Mouse (Mus musculus): ENCODE data around the gene Epb41l1. TPM values are rescaled to one million over a fixed set of nuclear protein-coding genes. Genes with fewer than 3 reads are reported as not detected.
"Not testable (repeated sequence)": the region's sequence is repeated elsewhere in the genome, so short reads cannot be mapped to it uniquely, and the experiment has no call there.

The Epb41l1 gene
- 261 and 263 TPM in 2 replicates for total RNA-seq (2014; rRNA removed)
- polyA plus RNA-seq (2015; fragmentation: Nextera tagmentation; extraction: Ambion mirVana): 12.7 and 12.9 TPM in 2 replicates

GRCm38 (mm10) chr2:156420694-156421380 is at the start of gene Epb41l1:
Epb41l1 (plus strand) TSS chr2:156420909.
- H3K4me3 ChIP-seq (ENCODE audit: low read depth, low read length): peak within 1 kb of the TSS; percentile 82
- H3K36me3 ChIP-seq (ENCODE audit: insufficient read depth, low read length): no peaks in the 10 kb centered on the region
- peak within 1 kb of the TSS; percentile 94 for H3K9ac ChIP-seq (replicated peaks; ENCODE audit: low read length, poor library complexity, severe bottlenecking)
- H3K4me1 ChIP-seq (ENCODE audit: insufficient read depth, low read length): peaks cover 8% of the 10 kb centered on the region; the same call in 1 of the 2 replicates
- peak; percentile 53 for ATAC-seq (ENCODE audit: low FRiP score)
- no peaks in the 10 kb centered on the region for H3K9me3 ChIP-seq (ENCODE audit: low read length)
- WGBS: 0% methylated on average over 67 of the region's 76 CpGs
- peak within 1 kb of the TSS; percentile 97 for H3K27ac ChIP-seq (ENCODE audit: low read depth, low read length)
- peak; percentile 51 for DNase-seq (ENCODE audit: low spot score)
- TF ChIP-seq CTCF (IDR thresholded peaks at IDR 0.05): no peak
- H3K4me2 ChIP-seq (ENCODE audit: low read depth, low read length, poor library complexity, severe bottlenecking): peak within 1 kb of the TSS; percentile 89
- H3K27me3 ChIP-seq (ENCODE audit: insufficient read depth, low read length): no peaks in the 10 kb centered on the region

GRCm38 (mm10) chr2:156376956-156377355 is 43.8 kb upstream of the Epb41l1 start:
- no peak overlapping the region for H3K27ac ChIP-seq (ENCODE audit: low read depth, low read length)

GRCm38 (mm10) chr2:156379929-156380328 is 40.8 kb upstream of the Epb41l1 start:
- no peak overlapping the region for H3K9ac ChIP-seq (replicated peaks; ENCODE audit: low read length, poor library complexity, severe bottlenecking)
- H3K36me3 ChIP-seq (ENCODE audit: insufficient read depth, low read length): no peaks in the 10 kb centered on the region
- no peak overlapping the region for H3K4me3 ChIP-seq (ENCODE audit: low read depth, low read length)
- 89% methylated on average over 10 of the region's 10 CpGs for WGBS
- no peak overlapping the region for H3K27ac ChIP-seq (ENCODE audit: low read depth, low read length)
- H3K9me3 ChIP-seq (ENCODE audit: low read length): no peaks in the 10 kb centered on the region
- H3K4me2 ChIP-seq (ENCODE audit: low read depth, low read length, poor library complexity, severe bottlenecking): no peak overlapping the region
- no peaks in the 10 kb centered on the region for H3K4me1 ChIP-seq (ENCODE audit: insufficient read depth, low read length)
- no peak for DNase-seq (ENCODE audit: low spot score)
- ATAC-seq (ENCODE audit: low FRiP score): no peak
- TF ChIP-seq CTCF (IDR thresholded peaks at IDR 0.05): no peak
- no peaks in the 10 kb centered on the region for H3K27me3 ChIP-seq (ENCODE audit: insufficient read depth, low read length)

More at GRCm38 (mm10) chr2:156376956-156377355, 43.8 kb upstream of the Epb41l1 start:
- Histone ChIP-seq H3K9ac (replicated peaks; ENCODE audit: low read length, poor library complexity, severe bottlenecking) (no peak overlapping the region), H3K9me3 (ENCODE audit: low read length) (no peaks in the 10 kb centered on the region), H3K4me3 (ENCODE audit: low read depth, low read length) (no peak overlapping the region), H3K27me3 (ENCODE audit: insufficient read depth, low read length) (no peaks in the 10 kb centered on the region), H3K4me1 (ENCODE audit: insufficient read depth, low read length) (no peaks in the 10 kb centered on the region), H3K4me2 (ENCODE audit: low read depth, low read length, poor library complexity, severe bottlenecking) (no peak overlapping the region), H3K36me3 (ENCODE audit: insufficient read depth, low read length) (no peaks in the 10 kb centered on the region)
- WGBS: 74% methylated on average over 7 of the region's 7 CpGs
- no peak for TF ChIP-seq CTCF (IDR thresholded peaks at IDR 0.05)
- ATAC-seq (ENCODE audit: low FRiP score) (no peak), DNase-seq (ENCODE audit: low spot score) (no peak)

GRCm38 (mm10) chr2:156381350-156381749 is 39.4 kb upstream of the Epb41l1 start:
- peak; percentile 66 for TF ChIP-seq CTCF (IDR thresholded peaks at IDR 0.05)
- ATAC-seq (ENCODE audit: low FRiP score) (no peak), DNase-seq (ENCODE audit: low spot score) (peak; percentile 54)
- Histone ChIP-seq H3K4me1 (ENCODE audit: insufficient read depth, low read length) (no peaks in the 10 kb centered on the region), H3K36me3 (ENCODE audit: insufficient read depth, low read length) (no peaks in the 10 kb centered on the region), H3K4me3 (ENCODE audit: low read depth, low read length) (no peak overlapping the region), H3K27ac (ENCODE audit: low read depth, low read length) (no peak overlapping the region; the same call in 1 of the 2 replicates), H3K4me2 (ENCODE audit: low read depth, low read length, poor library complexity, severe bottlenecking) (no peak overlapping the region), H3K27me3 (ENCODE audit: insufficient read depth, low read length) (no peaks in the 10 kb centered on the region), H3K9me3 (ENCODE audit: low read length) (no peaks in the 10 kb centered on the region), H3K9ac (replicated peaks; ENCODE audit: low read length, poor library complexity, severe bottlenecking) (no peak overlapping the region)
- 59% methylated on average over 4 of the region's 4 CpGs for WGBS

GRCm38 (mm10) chr2:156392461-156393154 is 28.1 kb upstream of the Epb41l1 start:
- H3K4me2 ChIP-seq (ENCODE audit: low read depth, low read length, poor library complexity, severe bottlenecking): peak overlapping the region; percentile 9; the same call in 1 of the 2 replicates
- H3K4me1 ChIP-seq (ENCODE audit: insufficient read depth, low read length); H3K27me3 ChIP-seq (ENCODE audit: insufficient read depth, low read length); H3K36me3 ChIP-seq (ENCODE audit: insufficient read depth, low read length); H3K9me3 ChIP-seq (ENCODE audit: low read length); H3K27ac ChIP-seq (ENCODE audit: low read depth, low read length); H3K9ac ChIP-seq (replicated peaks; ENCODE audit: low read length, poor library complexity, severe bottlenecking): not testable (repeated sequence)
- 0% methylated on average over 6 of the region's 63 CpGs for WGBS
- DNase-seq (ENCODE audit: low spot score): peak; percentile 89
- peak; percentile 89 for ATAC-seq (ENCODE audit: low FRiP score)
- H3K4me3 ChIP-seq (ENCODE audit: low read depth, low read length): peak overlapping the region; percentile 36

Data from midbrain, postnatal 0 days (tissue).